Mouse (Mus musculus) heart, embryonic 12.5 days (tissue): Measurements from ENCODE around the gene Hoxc8. TPM values are rescaled to one million over a fixed set of nuclear protein-coding genes. Genes with fewer than 3 reads are reported as not detected.
A peak's percentile ranks its signal among the peaks of the same experiment; 100 is the strongest.

Experiments
- ATAC-seq: fragments of 200-750 bp; cut with Nextera tagmentation; 2 replicates; pipeline ENCODE4 v1.8.0; 2017; ENCODE audit warnings: moderate TSS enrichment, moderate library complexity; ENCODE audit not compliant: insufficient number of reproducible peaks, low FRiP score
- H3K27ac ChIP-seq: fragments of 300-500 bp; sonication (generic); 2 replicates; pipeline ENCODE4 v1.5.1; 2016; ENCODE audit warnings: mild to moderate bottlenecking, moderate library complexity; ENCODE audit not compliant: poor library complexity, severe bottlenecking
- H3K27me3 ChIP-seq: fragments of 300-500 bp; sonication (generic); replicated peaks from 2 replicates; pipeline ENCODE4 v1.6.1; 2016; ENCODE audit warnings: mild to moderate bottlenecking, moderate library complexity
- H3K36me3 ChIP-seq: fragments of 300-500 bp; sonication (generic); 2 replicates; pipeline ENCODE4 v1.6.1; 2016; ENCODE audit warnings: mild to moderate bottlenecking, moderate library complexity
- H3K4me1 ChIP-seq: fragments of 300-500 bp; sonication (generic); replicated peaks from 2 replicates; pipeline ENCODE4 v1.6.1; 2016; ENCODE audit warnings: mild to moderate bottlenecking
- H3K4me2 ChIP-seq: fragments of 300-500 bp; sonication (generic); 2 replicates; pipeline ENCODE4 v1.6.1; 2016; ENCODE audit warnings: mild to moderate bottlenecking, moderate library complexity
- H3K4me3 ChIP-seq: fragments of 300-500 bp; sonication (generic); 2 replicates; pipeline ENCODE4 v1.5.1; 2016; ENCODE audit warnings: mild to moderate bottlenecking
- H3K9ac ChIP-seq: fragments of 300-500 bp; sonication (generic); 2 replicates; pipeline ENCODE4 v1.6.1; 2016; ENCODE audit warnings: mild to moderate bottlenecking, moderate library complexity
- H3K9me3 ChIP-seq: fragments of 300-500 bp; sonication (generic); replicated peaks from 2 replicates; pipeline ENCODE4 v1.6.1; 2016; ENCODE audit warnings: mild to moderate bottlenecking, moderate library complexity
- WGBS: fragments of 180-500 bp; shearing (Covaris S2); methylation state at CpG from one replicate; pipeline ENCODE4 v1.1.7; 2016; 5-methylcytosine and 5-hydroxymethylcytosine counted together
- polyA plus RNA-seq: library from polyadenylated mRNA; unstranded; fragments of >200 nt; fragmentation: Nextera tagmentation; extraction: Ambion mirVana; gene quantifications from 2 replicates; pipeline ENCODE4 v1.2.1, GENCODE M21; 2016

Gene Hoxc8
- polyA plus RNA-seq, 1 experiment from 2014 or later = 0.11 TPM

- no peak for ATAC-seq
- Histone ChIP-seq H3K9ac (no peak overlapping the region), H3K27me3 (peaks cover 89% of the 10 kb centered on the region), H3K4me1 (no peaks in the 10 kb centered on the region), H3K36me3 (no peaks in the 10 kb centered on the region), H3K4me3 (no peak overlapping the region), H3K4me2 (no peak overlapping the region), H3K27ac (no peak overlapping the region), H3K9me3 (no peaks in the 10 kb centered on the region)
- WGBS = under 1% methylated on average over 43 of the region's 43 CpGs
These were observed 37.1 kb downstream of the Hoxc8 start for GRCm38 (mm10) chr15:103027266-103028235.

GRCm38 (mm10) chr15:103028916-103029512, 38.6 kb downstream of the Hoxc8 start:
- Histone ChIP-seq H3K4me1 (peaks cover under 1% of the 10 kb centered on the region; the same call in 1 of the 2 replicates), H3K4me3 (no peak overlapping the region), H3K9ac (no peak overlapping the region), H3K27ac (no peak overlapping the region), H3K9me3 (no peaks in the 10 kb centered on the region), H3K27me3 (peaks cover 90% of the 10 kb centered on the region), H3K36me3 (no peaks in the 10 kb centered on the region), H3K4me2 (no peak overlapping the region)
- ATAC-seq = no peak
- 18% methylated on average over 9 of the region's 9 CpGs for WGBS

- Histone ChIP-seq H3K27ac (no peak overlapping the region), H3K4me1 (peaks cover 10% of the 10 kb centered on the region; the same call in 1 of the 2 replicates), H3K27me3 (peaks cover 90% of the 10 kb centered on the region), H3K4me3 (no peak overlapping the region), H3K9me3 (no peaks in the 10 kb centered on the region), H3K9ac (no peak overlapping the region), H3K4me2 (no peak overlapping the region), H3K36me3 (no peaks in the 10 kb centered on the region)
- 8% methylated on average over 8 of the region's 8 CpGs for WGBS
- no peak for ATAC-seq
These were observed 39.7 kb downstream of the Hoxc8 start for GRCm38 (mm10) chr15:103030142-103030541.

DNA sequence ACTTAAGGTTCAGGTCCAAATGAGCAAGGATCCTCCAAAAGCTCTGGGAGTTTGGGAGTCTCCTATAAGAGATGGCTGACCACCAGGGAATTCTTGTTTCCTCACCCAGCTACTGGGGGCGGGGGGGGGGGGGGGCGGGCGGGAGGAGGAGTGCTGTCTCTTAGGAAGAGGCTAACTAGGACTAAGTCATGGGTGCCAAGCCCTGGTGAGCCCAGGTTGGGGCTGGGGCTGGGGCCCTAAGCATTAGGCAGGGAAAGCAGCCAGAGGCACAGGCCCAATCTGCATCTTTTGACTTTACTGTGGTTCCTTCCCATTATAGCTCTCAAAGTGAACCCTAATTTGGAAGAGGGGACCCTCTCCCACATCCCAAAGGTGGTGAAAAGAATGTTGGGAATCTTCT, 41.8 kb downstream of the Hoxc8 start:
- no peak overlapping the region for H3K4me3 ChIP-seq
- 0% methylated on average over 2 of the region's 3 CpGs for WGBS
- no peak overlapping the region for H3K9ac ChIP-seq
- no peaks in the 10 kb centered on the region for H3K9me3 ChIP-seq
- no peak for ATAC-seq
- no peaks in the 10 kb centered on the region for H3K36me3 ChIP-seq
- H3K27ac ChIP-seq = no peak overlapping the region
- H3K4me2 ChIP-seq = no peak overlapping the region
- peaks cover 92% of the 10 kb centered on the region for H3K27me3 ChIP-seq
- peaks cover 10% of the 10 kb centered on the region; the same call in 1 of the 2 replicates for H3K4me1 ChIP-seq

- Histone ChIP-seq H3K9me3 (no peaks in the 10 kb centered on the region), H3K4me3 (no peak overlapping the region), H3K27me3 (peaks cover 92% of the 10 kb centered on the region), H3K9ac (no peak overlapping the region), H3K36me3 (no peaks in the 10 kb centered on the region), H3K4me2 (no peak overlapping the region), H3K4me1 (peaks cover 10% of the 10 kb centered on the region; the same call in 1 of the 2 replicates), H3K27ac (no peak overlapping the region)
- 1% methylated on average over 26 of the region's 26 CpGs for WGBS
- ATAC-seq = no peak
These were observed 42.5 kb downstream of the Hoxc8 start for GRCm38 (mm10) chr15:103032646-103033575.

- Histone ChIP-seq H3K4me2 (peak overlapping the region; percentile 60), H3K4me3 (peak overlapping the region; percentile 36), H3K9ac (no peak overlapping the region), H3K4me1 (peaks cover 10% of the 10 kb centered on the region; the same call in 1 of the 2 replicates), H3K27ac (no peak overlapping the region), H3K27me3 (peaks cover 92% of the 10 kb centered on the region), H3K9me3 (no peaks in the 10 kb centered on the region), H3K36me3 (no peaks in the 10 kb centered on the region)
- no peak for ATAC-seq
- under 1% methylated on average over 24 of the region's 24 CpGs for WGBS
These were observed 43.8 kb downstream of the Hoxc8 start for GRCm38 (mm10) chr15:103034043-103034806.

DNA sequence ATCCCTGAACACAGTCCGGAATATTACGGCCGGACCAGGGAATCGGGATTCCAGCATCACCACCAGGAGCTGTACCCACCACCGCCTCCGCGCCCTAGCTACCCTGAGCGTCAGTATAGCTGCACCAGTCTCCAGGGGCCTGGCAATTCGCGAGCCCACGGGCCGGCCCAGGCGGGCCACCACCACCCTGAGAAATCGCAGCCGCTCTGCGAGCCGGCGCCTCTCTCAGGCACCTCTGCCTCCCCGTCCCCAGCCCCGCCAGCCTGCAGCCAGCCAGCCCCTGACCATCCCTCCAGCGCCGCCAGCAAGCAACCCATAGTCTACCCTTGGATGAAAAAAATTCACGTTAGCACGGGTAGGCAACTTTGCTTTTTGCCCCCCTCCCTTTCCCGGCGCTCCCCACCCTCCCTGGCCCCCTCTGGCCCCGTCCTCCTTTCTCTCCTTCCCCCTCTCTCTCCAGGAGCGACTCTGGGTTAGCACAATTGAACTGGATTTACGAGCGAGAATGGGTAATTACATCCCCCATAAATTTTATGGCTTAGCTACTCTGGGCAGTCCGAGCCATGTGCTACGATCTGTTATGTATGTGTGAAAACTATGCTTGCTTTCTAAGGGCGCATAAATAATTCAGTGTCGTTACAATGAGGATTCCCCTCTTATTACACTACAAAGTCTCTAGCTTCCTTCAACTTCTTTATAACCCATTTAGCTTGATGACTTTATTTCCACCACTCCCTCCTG, 44.6 kb downstream of the Hoxc8 start:
- H3K36me3 ChIP-seq = no peaks in the 10 kb centered on the region
- peaks cover 97% of the 10 kb centered on the region for H3K27me3 ChIP-seq
- H3K4me2 ChIP-seq = peak overlapping the region; percentile 60
- under 1% methylated on average over 34 of the region's 34 CpGs for WGBS
- H3K9ac ChIP-seq = no peak overlapping the region
- H3K4me1 ChIP-seq = peaks cover 10% of the 10 kb centered on the region; the same call in 1 of the 2 replicates
- H3K4me3 ChIP-seq = peak overlapping the region; percentile 36
- ATAC-seq = no peak
- no peak overlapping the region for H3K27ac ChIP-seq
- no peaks in the 10 kb centered on the region for H3K9me3 ChIP-seq

DNA sequence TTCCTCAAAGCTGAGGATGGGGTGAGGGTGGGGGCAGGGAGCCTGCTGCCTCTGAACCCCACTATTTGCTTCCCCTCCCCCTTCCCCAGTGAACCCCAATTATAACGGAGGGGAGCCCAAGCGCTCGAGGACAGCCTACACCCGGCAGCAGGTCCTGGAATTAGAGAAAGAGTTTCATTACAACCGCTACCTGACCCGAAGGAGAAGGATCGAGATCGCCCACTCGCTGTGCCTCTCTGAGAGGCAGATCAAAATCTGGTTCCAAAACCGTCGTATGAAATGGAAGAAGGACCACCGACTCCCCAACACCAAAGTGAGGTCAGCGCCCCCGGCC, 45.1 kb downstream of the Hoxc8 start:
- Histone ChIP-seq H3K36me3 (no peaks in the 10 kb centered on the region), H3K27ac (no peak overlapping the region), H3K9ac (no peak overlapping the region), H3K4me1 (peaks cover 10% of the 10 kb centered on the region; the same call in 1 of the 2 replicates), H3K4me3 (no peak overlapping the region; the same call in 1 of the 2 replicates), H3K9me3 (no peaks in the 10 kb centered on the region), H3K27me3 (peaks cover 97% of the 10 kb centered on the region), H3K4me2 (no peak overlapping the region)
- WGBS = 1% methylated on average over 14 of the region's 14 CpGs
- ATAC-seq = no peak

DNA sequence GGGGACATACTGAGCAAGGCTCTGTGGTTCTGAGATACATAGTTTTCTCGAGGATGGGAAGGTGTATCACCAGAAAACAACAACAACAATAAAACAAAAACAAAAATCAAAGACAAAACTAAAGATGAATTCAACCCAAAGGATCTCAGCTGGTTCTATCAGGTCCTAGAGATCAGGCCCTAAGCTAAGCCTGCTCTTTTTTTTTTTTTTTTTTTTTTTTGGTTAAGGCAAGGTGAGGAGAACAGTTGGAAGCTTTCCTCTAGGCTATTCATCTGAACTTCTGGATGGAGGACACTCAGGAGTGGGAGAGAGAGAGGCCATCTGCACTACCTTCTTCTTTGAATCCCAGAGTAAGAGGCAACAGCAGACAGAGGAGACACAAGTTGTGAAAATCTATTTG, 47.2 kb downstream of the Hoxc8 start:
- ATAC-seq = no peak
- H3K27ac ChIP-seq = no peak overlapping the region
- peaks cover 99% of the 10 kb centered on the region for H3K27me3 ChIP-seq
- no peak overlapping the region for H3K4me2 ChIP-seq
- no peak overlapping the region for H3K4me3 ChIP-seq
- H3K4me1 ChIP-seq = peaks cover 10% of the 10 kb centered on the region; the same call in 1 of the 2 replicates
- 19% methylated on average over 1 of the region's 1 CpGs for WGBS
- no peaks in the 10 kb centered on the region for H3K36me3 ChIP-seq
- H3K9me3 ChIP-seq = no peaks in the 10 kb centered on the region
- no peak overlapping the region for H3K9ac ChIP-seq
